Mouse (Mus musculus): Measurements from ENCODE around the gene Ccnb3.

DNA sequence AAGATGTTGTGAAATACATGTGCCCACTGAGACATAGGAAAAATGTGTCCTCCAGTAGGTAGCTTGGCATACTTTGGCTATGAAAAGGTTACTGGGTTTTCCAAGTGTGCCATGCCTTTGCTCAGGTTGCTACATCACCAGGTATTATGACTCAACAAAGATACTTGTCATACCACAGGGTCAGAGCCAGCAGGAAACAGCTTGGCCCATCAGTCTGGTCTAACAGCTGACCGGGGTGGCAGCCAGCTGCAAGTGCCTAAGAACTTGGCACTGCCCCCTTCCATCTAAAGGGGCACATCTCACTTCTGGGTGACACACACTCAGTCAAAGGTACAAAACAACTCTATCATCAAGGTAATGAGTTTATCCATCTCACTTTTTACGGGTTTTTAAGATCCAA is 26.6 kb upstream of the Ccnb3 start:
- TF ChIP-seq CTCF (IDR thresholded peaks at IDR 0.05 in 2 of 3, conservative IDR thresholded peaks at IDR 0.05 in 1 of 3; ENCODE audit: control insufficient read depth in 1 of 3, insufficient read depth in 1 of 3, low read depth in 2 of 3, low read length in 3 of 3, poor library complexity in 1 of 3, severe bottlenecking in 1 of 3), result no peak
- TF ChIP-seq POLR2AphosphoS5 (IDR thresholded peaks at IDR 0.05; ENCODE audit: borderline replicate concordance, low read depth, low read length), result no peak

Data from MEL (cell line).